Mouse (Mus musculus) embryonic fibroblast, embryonic 13.5 days (primary cell): ENCODE measurements at regions not wholly inside any gene's neighbourhood (a gene's known extent, or its start where the extent isn't known, plus 50 kb on each side); places are given as distances from the start of the nearest gene placed in this dataset.

ENCODE experiments used
- H3K27ac ChIP-seq: 2 replicates; pipeline ENCODE4 v1.5.1; 2012; ENCODE audit warnings: low read length, control low read depth, inconsistent platforms; ENCODE audit not compliant: insufficient read depth
- H3K4me1 ChIP-seq: 2 replicates; pipeline ENCODE4 v1.6.1; 2011; ENCODE audit warnings: low read length; ENCODE audit not compliant: control insufficient read depth, insufficient read depth
- H3K4me3 ChIP-seq: 2 replicates; pipeline ENCODE4 v1.5.1; 2011; ENCODE audit warnings: mild to moderate bottlenecking, control low read depth, low read length; ENCODE audit not compliant: insufficient read depth
- CTCF ChIP-seq: IDR thresholded peaks from 2 replicates; pipeline ENCODE4 v1.5.1; 2011; ENCODE audit warnings: mild to moderate bottlenecking, control low read depth, low read length, moderate library complexity, borderline replicate concordance; ENCODE audit not compliant: insufficient read depth
- POLR2A ChIP-seq: IDR thresholded peaks from 2 replicates; pipeline ENCODE4 v1.6.1; 2011; ENCODE audit warnings: low read depth, mild to moderate bottlenecking, control low read depth, low read length, moderate library complexity

DNA sequence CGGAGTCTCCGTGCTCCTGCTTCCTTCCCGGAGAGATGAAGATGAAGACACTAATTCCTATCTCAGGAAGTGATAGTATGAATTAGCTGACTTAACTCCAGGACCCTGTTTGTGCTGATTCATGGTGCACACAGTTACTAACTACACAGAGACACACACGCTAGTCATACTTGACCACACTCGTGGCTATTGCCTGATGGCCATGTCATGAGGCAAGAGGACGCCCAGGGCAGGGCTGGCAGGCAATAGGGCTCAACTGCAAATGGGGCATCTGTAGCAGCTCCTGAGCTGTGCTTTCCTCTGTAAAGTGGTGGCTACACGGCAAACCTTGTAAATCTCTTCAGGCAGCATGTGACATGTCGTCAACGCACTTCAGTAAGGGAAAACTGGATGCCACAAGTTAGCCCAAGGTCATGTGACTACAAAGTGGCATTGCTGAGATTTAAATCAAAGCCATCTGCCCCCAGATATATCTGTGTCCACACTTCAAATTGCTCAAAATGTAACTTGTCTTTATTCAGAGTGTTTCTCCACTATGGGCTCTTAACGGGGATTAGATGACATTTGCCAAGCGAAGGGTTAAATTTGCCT, 70.4 kb downstream of the Zfp706 start:
- no peak overlapping the region for H3K27ac ChIP-seq
- peaks cover 10% of the 10 kb centered on the region; the same call in 1 of the 2 replicates for H3K4me1 ChIP-seq
- no peak for TF ChIP-seq POLR2A
- TF ChIP-seq CTCF: no peak
- H3K4me3 ChIP-seq: no peak overlapping the region

DNA sequence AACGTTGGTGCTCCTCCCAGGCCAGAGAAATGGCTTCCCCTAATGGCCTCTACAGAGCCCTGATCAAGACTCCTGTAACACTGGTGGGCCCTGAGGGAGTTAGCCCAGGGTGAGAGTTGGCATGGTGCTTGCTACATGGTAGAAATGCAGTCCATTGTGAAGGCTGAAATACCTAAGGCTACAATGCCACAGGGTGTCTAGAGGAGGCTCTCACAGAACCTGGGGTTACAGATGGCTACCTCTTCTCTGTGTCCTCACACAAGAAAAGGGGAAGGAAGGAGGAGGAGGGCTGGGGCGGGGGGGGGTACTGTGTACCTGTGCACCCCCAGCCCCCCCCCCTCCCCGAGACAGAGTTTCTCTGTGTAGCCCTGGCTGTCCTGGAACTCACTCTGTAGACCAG, 72.8 kb downstream of the Zfp706 start:
- Histone ChIP-seq H3K27ac (no peak overlapping the region), H3K4me3 (no peak overlapping the region), H3K4me1 (peaks cover 10% of the 10 kb centered on the region; the same call in 1 of the 2 replicates)
- TF ChIP-seq POLR2A: no peak
- TF ChIP-seq CTCF: no peak

DNA sequence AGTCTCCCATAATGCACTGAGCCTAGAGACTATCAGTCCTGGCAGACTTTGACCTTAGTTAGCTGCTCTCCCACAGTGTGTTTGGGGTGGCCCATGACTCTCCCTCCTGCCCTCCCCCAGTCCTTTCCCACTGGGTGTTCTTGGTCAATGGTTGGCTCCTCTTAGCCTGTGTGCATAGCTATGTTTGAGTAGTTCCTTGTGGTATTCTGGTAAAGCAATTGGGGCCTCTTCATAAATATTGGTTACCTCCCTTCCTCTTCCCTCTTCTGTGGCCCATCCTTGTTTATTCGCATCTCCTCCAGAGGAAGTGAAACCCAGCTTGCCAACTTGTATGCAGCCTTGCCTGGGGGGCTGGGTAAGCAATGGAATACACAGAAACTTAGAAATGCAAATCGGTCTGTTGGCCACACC, 74.0 kb downstream of the Zfp706 start:
- no peak for TF ChIP-seq CTCF
- no peak for TF ChIP-seq POLR2A
- no peak overlapping the region for H3K4me3 ChIP-seq
- H3K27ac ChIP-seq: no peak overlapping the region
- peaks cover 10% of the 10 kb centered on the region; the same call in 1 of the 2 replicates for H3K4me1 ChIP-seq

DNA sequence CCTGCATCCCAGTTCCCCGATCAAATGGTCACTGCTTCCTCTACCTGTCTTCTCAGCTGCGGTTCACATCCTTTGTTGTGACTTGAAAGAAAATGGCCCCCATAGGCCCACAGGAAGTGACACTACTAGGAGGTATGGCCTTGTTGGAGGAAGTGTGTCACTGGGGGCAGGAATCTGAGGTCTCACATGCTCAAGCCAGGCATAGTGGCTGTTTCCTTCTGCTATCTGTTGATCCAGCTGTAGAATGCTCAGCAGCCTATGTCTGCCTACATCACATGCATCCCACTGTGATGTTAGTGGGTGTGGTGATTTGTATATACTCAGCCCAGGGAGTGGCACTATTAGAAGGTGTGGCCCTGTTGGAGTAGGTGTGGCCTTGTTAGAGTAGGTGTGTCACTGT, 76.1 kb downstream of the Zfp706 start:
- Histone ChIP-seq H3K4me1 (no peaks in the 10 kb centered on the region), H3K4me3 (no peak overlapping the region), H3K27ac (no peak overlapping the region)
- TF ChIP-seq POLR2A (no peak), CTCF (no peak)

DNA sequence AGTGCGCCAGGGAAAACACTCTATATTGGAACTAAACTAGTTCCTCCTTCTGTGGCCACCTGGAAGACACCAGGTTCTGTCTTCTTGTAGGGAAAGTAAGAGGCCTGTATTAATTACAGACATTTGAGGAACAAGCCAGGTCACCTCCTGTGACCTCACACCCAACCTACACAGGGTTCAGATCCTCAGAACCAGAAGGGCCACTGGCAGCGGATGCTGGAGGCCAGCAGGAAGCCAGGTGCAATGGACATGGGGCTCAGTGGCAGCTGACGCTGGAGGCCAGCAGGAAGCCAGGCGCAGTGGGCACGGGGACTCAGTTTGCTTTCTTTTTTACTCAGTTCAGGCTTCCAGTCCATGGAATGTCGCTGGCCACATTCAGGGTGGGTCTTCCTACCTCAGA, 77.1 kb downstream of the Zfp706 start:
- TF ChIP-seq POLR2A (no peak), CTCF (no peak)
- H3K4me1 ChIP-seq: no peaks in the 10 kb centered on the region
- H3K4me3 ChIP-seq: no peak overlapping the region
- no peak overlapping the region for H3K27ac ChIP-seq

DNA sequence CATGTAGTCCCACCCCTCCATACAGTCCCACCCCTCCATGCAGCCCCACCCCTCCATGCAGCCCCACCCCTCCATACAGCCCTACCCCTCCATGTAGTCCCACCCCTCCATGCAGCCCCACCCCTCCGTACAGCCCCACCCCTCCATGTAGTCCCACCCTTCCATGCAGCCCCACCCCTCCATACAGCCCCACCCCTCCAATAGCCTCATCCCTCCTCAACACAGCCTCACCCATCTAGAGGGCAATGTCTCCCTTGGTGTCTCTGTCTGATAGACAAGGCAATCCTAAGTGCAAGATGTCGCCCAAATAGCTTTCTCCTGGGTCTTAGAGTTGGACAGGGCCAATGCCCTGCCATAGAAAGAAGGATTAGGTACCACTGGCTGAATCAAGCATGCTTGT, 77.8 kb downstream of the Zfp706 start:
- no peak for TF ChIP-seq POLR2A
- no peak for TF ChIP-seq CTCF

DNA sequence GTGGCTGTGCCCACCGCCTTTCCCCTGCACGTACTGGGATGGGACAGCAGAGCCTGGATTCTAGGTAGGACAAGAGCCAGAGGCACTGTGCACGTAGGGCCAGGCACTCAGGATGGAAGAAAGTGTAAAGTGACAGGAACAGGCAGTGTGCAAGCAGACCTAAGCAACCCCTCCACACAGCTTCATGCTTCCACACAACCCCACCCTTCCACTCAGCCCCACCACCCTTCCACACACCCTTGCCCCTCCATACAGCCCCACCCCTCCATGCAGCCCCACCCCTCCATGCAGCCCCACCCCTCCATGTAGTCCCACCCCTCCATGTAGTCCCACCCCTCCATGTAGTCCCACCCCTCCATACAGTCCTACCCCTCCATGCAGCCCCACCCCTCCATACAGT, 78.5 kb downstream of the Zfp706 start:
- TF ChIP-seq CTCF: no peak
- TF ChIP-seq POLR2A: no peak
- no peaks in the 10 kb centered on the region for H3K4me1 ChIP-seq
- H3K27ac ChIP-seq: no peak overlapping the region
- no peak overlapping the region for H3K4me3 ChIP-seq

More for the DNA sequence above, 77.8 kb downstream of the Zfp706 start:
- no peak overlapping the region for H3K27ac ChIP-seq
- no peak overlapping the region for H3K4me3 ChIP-seq
- no peaks in the 10 kb centered on the region for H3K4me1 ChIP-seq

DNA sequence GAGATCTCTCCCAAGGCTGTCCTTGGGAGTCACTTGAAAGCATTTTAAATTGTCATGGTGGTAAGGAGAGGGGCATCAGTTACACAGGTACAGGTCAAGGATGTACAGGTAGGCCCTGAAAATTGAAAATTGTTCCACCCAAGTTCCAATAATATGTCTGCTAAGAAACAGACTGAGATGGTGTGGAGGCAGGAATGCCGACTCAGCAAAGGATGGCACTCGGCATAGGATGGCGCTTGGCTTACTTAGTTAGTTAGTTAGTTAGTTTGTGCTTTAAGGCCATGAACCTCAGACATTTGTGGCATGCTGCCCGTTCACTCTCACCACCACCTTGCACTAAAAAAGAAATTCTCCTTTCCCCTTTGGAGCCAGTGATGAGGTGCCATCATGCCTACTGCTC, 78.9 kb downstream of the Zfp706 start:
- Histone ChIP-seq H3K4me1 (no peaks in the 10 kb centered on the region), H3K4me3 (no peak overlapping the region), H3K27ac (no peak overlapping the region)
- TF ChIP-seq CTCF (no peak), POLR2A (no peak)

DNA sequence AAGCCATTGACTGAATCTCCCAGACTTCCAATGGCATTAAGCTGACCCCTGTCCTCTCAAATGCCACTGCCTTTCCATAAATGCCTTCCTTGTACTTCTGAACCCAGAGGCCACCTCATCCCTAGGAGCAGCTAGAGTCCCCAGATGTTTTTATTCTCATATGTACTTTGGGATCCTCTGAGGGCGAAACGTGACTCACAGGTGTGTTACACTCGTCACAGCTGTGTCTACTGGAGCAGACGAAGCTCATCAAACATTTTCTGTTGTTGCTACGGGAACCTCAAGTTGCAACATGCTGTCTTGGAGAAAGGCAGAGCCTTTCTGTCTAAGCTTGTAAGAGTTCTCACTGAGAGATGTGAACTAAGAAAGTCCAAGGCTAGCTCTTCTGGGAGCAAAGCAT, 80.1 kb downstream of the Zfp706 start:
- TF ChIP-seq CTCF (no peak), POLR2A (no peak)
- Histone ChIP-seq H3K4me1 (no peaks in the 10 kb centered on the region), H3K4me3 (no peak overlapping the region), H3K27ac (no peak overlapping the region)

DNA sequence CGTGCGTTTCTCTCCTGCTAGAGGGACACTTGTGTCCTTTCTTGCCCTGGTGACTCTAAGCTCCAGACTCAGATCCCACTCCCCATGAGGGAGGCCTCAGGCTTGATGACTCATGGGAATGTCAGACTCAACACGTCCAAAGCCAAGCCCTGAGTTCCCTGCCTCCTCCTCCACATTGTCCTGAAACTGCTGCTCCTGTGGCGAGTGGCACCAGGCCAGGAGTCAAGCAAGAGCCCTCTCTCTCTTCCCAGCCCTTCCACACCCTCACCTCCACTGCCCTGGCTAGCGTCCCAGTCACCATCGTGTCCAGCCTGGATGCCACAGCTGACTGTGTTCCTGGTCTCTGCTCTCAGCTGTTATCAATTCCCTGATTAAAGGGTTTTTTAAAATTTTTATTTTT, 83.4 kb downstream of the Zfp706 start:
- no peaks in the 10 kb centered on the region for H3K4me1 ChIP-seq
- TF ChIP-seq POLR2A (no peak), CTCF (no peak)
- H3K27ac ChIP-seq: peak overlapping the region; percentile 1; the same call in 1 of the 2 replicates
- no peak overlapping the region for H3K4me3 ChIP-seq
